8 mouse cellular contexts compared by ENCODE assay signal in the genomic region with DNA sequence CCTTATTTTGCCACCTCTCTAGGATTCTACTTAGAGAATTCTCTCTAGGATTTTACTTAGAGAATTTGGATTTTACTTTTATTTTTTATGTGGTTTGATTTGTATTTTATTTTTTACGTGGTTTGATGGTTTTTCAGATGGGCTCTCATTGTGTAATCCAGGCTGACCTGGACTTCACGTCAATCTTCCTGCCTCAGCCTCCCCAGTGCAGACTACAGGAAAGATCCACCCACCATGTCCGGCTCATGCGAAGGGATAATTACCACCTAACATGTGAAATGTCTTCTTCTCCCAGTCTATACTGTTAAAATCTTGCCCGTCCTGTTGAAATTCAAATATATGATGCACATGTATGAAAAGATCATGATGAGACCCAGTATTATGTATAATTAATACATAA. TPM values are rescaled to one million over a fixed set of nuclear protein-coding genes. Genes with fewer than 3 reads are reported as not detected.
DNase-seq lines count a peak whose midpoint lies in the region; ATAC-seq and TF ChIP-seq lines count a peak whose summit lies in the region.

No protein-coding gene starts in this region.

- no peak for ATAC-seq in heart, embryonic 14.5 days (ENCODE audit: insufficient number of reproducible peaks, insufficient read depth, low FRiP score, low read depth)
- no peak for ATAC-seq in hindbrain, embryonic 15.5 days (ENCODE audit: low FRiP score, low read depth)
- no peak for ATAC-seq in midbrain, embryonic 14.5 days (ENCODE audit: low FRiP score, low TSS enrichment)

- H3K4me3 ChIP-seq in heart, embryonic 14.5 days (ENCODE audit: control insufficient read depth in 1 of 2, insufficient read depth in 1 of 2, low read depth in 1 of 2, low read length in 2 of 2) = peak overlapping the region; percentile 40 to 99; a peak in 3 of 4 replicates
- H3K4me3 ChIP-seq in cortical plate, adult 2 months (ENCODE audit: insufficient read depth, low read length) = peak overlapping the region; percentile 79
- H3K4me3 ChIP-seq in hindbrain, embryonic 15.5 days = peak overlapping the region; percentile 99
- peak overlapping the region; percentile 99 for H3K4me3 ChIP-seq in midbrain, embryonic 14.5 days (replicated peaks; ENCODE audit: low read depth, low read length)
- no peak overlapping the region for H3K4me3 ChIP-seq in thymus, adult 2 months (ENCODE audit: control insufficient read depth, insufficient read depth, low read length)

- peak overlapping the region; percentile 78 for H3K4me2 ChIP-seq in heart, embryonic 14.5 days (ENCODE audit: low read length)
- peak overlapping the region; percentile 78 for H3K4me2 ChIP-seq in hindbrain, embryonic 15.5 days
- peak overlapping the region; percentile 75 for H3K4me2 ChIP-seq in midbrain, embryonic 14.5 days (ENCODE audit: low read length)

- peaks cover 3 to 22% of the 10 kb centered on the region in 2 experiments; a peak in 3 of 4 replicates for H3K4me1 ChIP-seq in heart, embryonic 14.5 days (ENCODE audit: control insufficient read depth in 2 of 2, insufficient read depth in 2 of 2, low read length in 2 of 2)
- H3K4me1 ChIP-seq in cortical plate, adult 2 months (ENCODE audit: control insufficient read depth, insufficient read depth, low read length) = 0 out of 2 replicates have a peak, but pooled peaks cover 1% of the 10 kb centered on the region
- H3K4me1 ChIP-seq in hindbrain, embryonic 15.5 days (replicated peaks) = peaks cover 17% of the 10 kb centered on the region
- H3K4me1 ChIP-seq in midbrain, embryonic 14.5 days (ENCODE audit: control insufficient read depth, insufficient read depth, low read length) = peaks cover 9% of the 10 kb centered on the region
- H3K4me1 ChIP-seq in thymus, adult 2 months (replicated peaks; ENCODE audit: control insufficient read depth, insufficient read depth, low read length) = peaks cover 8% of the 10 kb centered on the region

- H3K9ac ChIP-seq in heart, embryonic 14.5 days (ENCODE audit: low read length) = peak overlapping the region; percentile 99; the same call in 1 of the 2 replicates
- H3K9ac ChIP-seq in hindbrain, embryonic 15.5 days = no peak overlapping the region
- H3K9ac ChIP-seq in midbrain, embryonic 14.5 days (replicated peaks; ENCODE audit: low read length) = 0 out of 2 replicates have a peak overlapping the region, but pooled peaks have one; percentile 97

- WGBS in heart, embryonic 14.5 days = 71% methylated on average over 5 of the region's 5 CpGs
- 62% methylated on average over 5 of the region's 5 CpGs for WGBS in hindbrain, embryonic 15.5 days
- WGBS in midbrain, embryonic 14.5 days = 83% methylated on average over 5 of the region's 5 CpGs
- 88% methylated on average over 5 of the region's 5 CpGs for WGBS in thymus, adult 2 months

- H3K27ac ChIP-seq in heart, embryonic 14.5 days (replicated peaks in 1 of 2; ENCODE audit: control insufficient read depth in 1 of 2, insufficient read depth in 1 of 2, low read depth in 2 of 2, low read length in 2 of 2) = no peak overlapping the region
- no peak overlapping the region for H3K27ac ChIP-seq in cortical plate, adult 2 months (ENCODE audit: insufficient read depth, low read length)
- H3K27ac ChIP-seq in hindbrain, embryonic 15.5 days (replicated peaks) = no peak overlapping the region
- no peak overlapping the region for H3K27ac ChIP-seq in midbrain, embryonic 14.5 days (replicated peaks; ENCODE audit: low read depth, low read length)
- no peak overlapping the region for H3K27ac ChIP-seq in thymus, adult 2 months (ENCODE audit: control insufficient read depth, insufficient read depth, low read length)

- H3K36me3 ChIP-seq in heart, embryonic 14.5 days (ENCODE audit: control insufficient read depth, insufficient read depth, low read length) = peaks cover 14% of the 10 kb centered on the region
- H3K36me3 ChIP-seq in hindbrain, embryonic 15.5 days = peaks cover 4% of the 10 kb centered on the region; the same call in 1 of the 2 replicates
- H3K36me3 ChIP-seq in midbrain, embryonic 14.5 days (ENCODE audit: control insufficient read depth, insufficient read depth, low read length) = peaks cover 6% of the 10 kb centered on the region; the same call in 1 of the 2 replicates
- H3K36me3 ChIP-seq in thymus, adult 2 months (ENCODE audit: control insufficient read depth, insufficient read depth, low read length) = no peaks in the 10 kb centered on the region

- no peak for TF ChIP-seq POLR2A in cortical plate, adult 2 months (IDR thresholded peaks at IDR 0.05; ENCODE audit: extremely low read depth, insufficient read depth, low read length)
- TF ChIP-seq POLR2A in thymus, adult 2 months (IDR thresholded peaks at IDR 0.05; ENCODE audit: control insufficient read depth, extremely low read depth, insufficient read depth, low read length, poor library complexity) = no peak

- no peak for DNase-seq in heart, adult 9 months (ENCODE audit: low spot score in 2 of 2)
- no peak for DNase-seq in midbrain, embryonic 14.5 days
- no peak for DNase-seq in adrenal gland, postnatal 10 days
- DNase-seq in thymus, adult 2 months = no peak
- DNase-seq in adrenal gland, postnatal 36 days = no peak

- no peaks in the 10 kb centered on the region for H3K9me3 ChIP-seq in heart, embryonic 14.5 days (ENCODE audit: control insufficient read depth, low read length)
- H3K9me3 ChIP-seq in hindbrain, embryonic 15.5 days = 0 out of 2 replicates have a peak, but pooled peaks cover 4% of the 10 kb centered on the region
- peaks cover 4% of the 10 kb centered on the region; the same call in 1 of the 2 replicates for H3K9me3 ChIP-seq in midbrain, embryonic 14.5 days (ENCODE audit: control insufficient read depth, low read length)

- H3K27me3 ChIP-seq in heart, embryonic 14.5 days (ENCODE audit: control insufficient read depth, insufficient read depth, low read length) = no peaks in the 10 kb centered on the region
- H3K27me3 ChIP-seq in hindbrain, embryonic 15.5 days = no peaks in the 10 kb centered on the region
- H3K27me3 ChIP-seq in midbrain, embryonic 14.5 days (ENCODE audit: control insufficient read depth, insufficient read depth, low read length) = no peaks in the 10 kb centered on the region
- peaks cover 2% of the 10 kb centered on the region for H3K27me3 ChIP-seq in thymus, adult 2 months (ENCODE audit: control insufficient read depth, insufficient read depth, low read length)

- no peak for TF ChIP-seq CTCF in cortical plate, adult 2 months (IDR thresholded peaks at IDR 0.05; ENCODE audit: extremely low read depth, insufficient read depth, low read length)
- TF ChIP-seq CTCF in thymus, adult 2 months (IDR thresholded peaks at IDR 0.05; ENCODE audit: borderline replicate concordance, control insufficient read depth, extremely low read depth, insufficient read depth, low read length, poor library complexity) = no peak

RNA-seq across cellular contexts. Expression of a gene that starts 2.2 kb away (rescaled TPM):
- 65.7 and 68.7 TPM in 2 replicates for polyA plus RNA-seq in heart, embryonic 14.5 days (2014; fragmentation: Nextera tagmentation; extraction: Ambion mirVana)
- polyA plus RNA-seq in cortical plate, adult 2 months (2012; rRNA removed) = 18.3 and 18.5 TPM in 2 replicates
- 25.5 and 26.2 TPM in 2 replicates for polyA plus RNA-seq in hindbrain, embryonic 15.5 days (2015; fragmentation: Nextera tagmentation; extraction: Ambion mirVana)
- 25.5 and 30.1 TPM in 2 replicates for polyA plus RNA-seq in midbrain, embryonic 14.5 days (2014; fragmentation: Nextera tagmentation; extraction: Ambion mirVana)
- 10 to 100 TPM; 87.3 to 96.3 TPM for total RNA-seq in adrenal gland, postnatal 10 days (2021)
- polyA plus RNA-seq in thymus, adult 2 months (2012; rRNA removed) = 5.7 and 7.1 TPM in 2 replicates
- 100 to 1,000 TPM; 104 to 457 TPM for total RNA-seq in adrenal gland, postnatal 36 days (2021)
